Mouse (Mus musculus) CH12.LX (cell line): ENCODE data around the gene Unc93b1. TPM values are rescaled to one million over a fixed set of nuclear protein-coding genes. Genes with fewer than 3 reads are reported as not detected.
A peak's percentile ranks its signal among the peaks of the same experiment; 100 is the strongest.

ENCODE experiments used
- DNase-seq: peaks from one replicate; pipeline ENCODE4 v3.0.0-alpha.2; 2013; ENCODE audit errors: extremely low read depth
- H3K27ac ChIP-seq: 2 replicates; pipeline ENCODE4 v1.5.1; 2012; ENCODE audit warnings: low read depth, mild to moderate bottlenecking, control low read depth, moderate library complexity; ENCODE audit not compliant: insufficient read depth
- H3K27me3 ChIP-seq: replicated peaks from 2 replicates; pipeline ENCODE3; 2012; ENCODE audit warnings: inconsistent platforms
- H3K36me3 ChIP-seq, 2 experiments: replicated peaks in 1 of 2; 2 replicates each; pipeline versions ENCODE3 to v1.6.1; 2012; ENCODE audit warnings: inconsistent platforms in 1 of 2, low read length in 1 of 2, mild to moderate bottlenecking in 1 of 2, mixed read lengths in 1 of 2, moderate library complexity in 1 of 2; ENCODE audit not compliant: control insufficient read depth in 1 of 2, insufficient read depth in 1 of 2
- H3K4me1 ChIP-seq, 2 experiments: 2 replicates each; pipeline ENCODE4 v1.6.1; 2012; ENCODE audit warnings: inconsistent platforms in 1 of 2, moderate library complexity in 1 of 2; ENCODE audit not compliant: insufficient read depth in 2 of 2, control insufficient read depth in 1 of 2
- H3K4me2 ChIP-seq: 2 replicates; pipeline ENCODE4 v1.6.1; 2012; ENCODE audit warnings: low read depth, mild to moderate bottlenecking, control low read depth; ENCODE audit not compliant: poor library complexity, insufficient read depth, severe bottlenecking
- H3K4me3 ChIP-seq, 3 experiments: fragments of 150-350 bp in 1 of 3; sonication (generic) in 1 of 3; replicated peaks in 1 of 3; 2 replicates each; pipeline versions ENCODE3 to v1.5.1; 2011 to 2012; ENCODE audit warnings: low read depth in 2 of 3, low read length in 2 of 3, mild to moderate bottlenecking in 2 of 3, moderate library complexity in 2 of 3, control low read depth in 1 of 3, improper control_type of control experiment in 1 of 3, inconsistent platforms in 1 of 3, mixed read lengths in 1 of 3; ENCODE audit not compliant: poor library complexity in 1 of 3
- H3K79me2 ChIP-seq: replicated peaks from 2 replicates; pipeline ENCODE4 v1.6.1; 2012; ENCODE audit warnings: mild to moderate bottlenecking, moderate library complexity; ENCODE audit not compliant: control insufficient read depth, poor library complexity, insufficient read depth, severe bottlenecking; ENCODE audit errors: extremely low read depth
- H3K9ac ChIP-seq: 2 replicates; pipeline ENCODE4 v1.6.1; 2012; ENCODE audit warnings: low read depth, mild to moderate bottlenecking, control low read depth, moderate library complexity; ENCODE audit not compliant: insufficient read depth
- H3K9me3 ChIP-seq: replicated peaks from 2 replicates; pipeline ENCODE3; 2012; ENCODE audit warnings: low read length, inconsistent platforms, mixed read lengths
- CHD1 ChIP-seq: IDR thresholded peaks from 2 replicates; pipeline ENCODE4 v1.6.1; 2012; ENCODE audit warnings: low read depth, low read length, improper control_type of control experiment, inconsistent platforms
- CTCF ChIP-seq, 2 experiments: IDR thresholded peaks in 1 of 2; conservative IDR thresholded peaks in 1 of 2; 2 replicates each; pipeline ENCODE4 v1.5.1; 2011 to 2012; ENCODE audit warnings: low read depth in 2 of 2, low read length in 2 of 2, improper control_type of control experiment in 1 of 2, inconsistent platforms in 1 of 2, mild to moderate bottlenecking in 1 of 2, moderate library complexity in 1 of 2
- NELFE ChIP-seq: IDR thresholded peaks from 2 replicates; pipeline ENCODE4 v1.6.1; 2011; ENCODE audit warnings: low read depth, low read length, improper control_type of control experiment
- POLR2A ChIP-seq: IDR thresholded peaks from 2 replicates; pipeline ENCODE4 v1.6.1; 2011; ENCODE audit warnings: low read depth, mild to moderate bottlenecking, improper control_type of control experiment, low read length
- TBP ChIP-seq: conservative IDR thresholded peaks from 2 replicates; pipeline ENCODE4 v1.6.1; 2011; ENCODE audit warnings: low read depth, low read length, improper control_type of control experiment
- UBTF ChIP-seq: IDR thresholded peaks from 2 replicates; pipeline ENCODE4 v1.6.1; 2012; ENCODE audit warnings: low read depth, mild to moderate bottlenecking, inconsistent platforms, low read length, improper control_type of control experiment, moderate library complexity
- USF2 ChIP-seq: conservative IDR thresholded peaks from 2 replicates; pipeline ENCODE4 v1.6.1; 2011; ENCODE audit warnings: low read depth, low read length, improper control_type of control experiment
- ZC3H11A ChIP-seq: IDR thresholded peaks from 2 replicates; pipeline ENCODE4 v1.6.1; 2012; ENCODE audit warnings: low read depth, mild to moderate bottlenecking, inconsistent platforms, low read length, improper control_type of control experiment
- ZKSCAN1 ChIP-seq: IDR thresholded peaks from 2 replicates; pipeline ENCODE4 v1.6.1; 2012; ENCODE audit warnings: low read depth, inconsistent platforms, low read length, improper control_type of control experiment, borderline replicate concordance
- ZNF384 ChIP-seq: IDR thresholded peaks from 2 replicates; pipeline ENCODE4 v1.6.1; 2012; ENCODE audit warnings: low read depth, low read length, improper control_type of control experiment, inconsistent platforms
- dilution Hi-C: fragments of 300-500 bp; cut with MboI; formaldehyde crosslinking; loops from 2 replicates; pipeline ENCODE4 v1.14.3; 2020; ENCODE audit warnings: low sequenced_read_pairs; ENCODE audit not compliant: extremely low pct_unique_long_range_greater_than_20kb, extremely low pct_ligation_motif_present
- in situ Hi-C: fragments of 300-500 bp; cut with MboI; formaldehyde crosslinking; loops from 3 replicates; pipeline ENCODE4 v1.14.3; 2019; ENCODE audit warnings: low sequenced_read_pairs, low pct_ligation_motif_present, low pct_unique_long_range_greater_than_20kb, mixed read lengths
- polyA plus RNA-seq: library from polyadenylated mRNA; unstranded; fragments of >175 nt; gene quantifications from 2 replicates; pipeline ENCODE4 v1.2.1, GENCODE M21; 2012; ENCODE audit warnings: low read depth; ENCODE audit not compliant: insufficient read length
- total RNA-seq, 2 experiments: library from RNA; depleted of rRNA; stranded (reverse); fragments of 300-350 nt in 1 of 2; fragments of >200 nt in 1 of 2; gene quantifications; 2 replicates each; pipeline ENCODE4 v1.2.3; 2012 to 2014

The Unc93b1 gene
- total and polyA plus RNA-seq, 3 experiments, result 82.3 to 117 (median 84.7) TPM

DNA sequence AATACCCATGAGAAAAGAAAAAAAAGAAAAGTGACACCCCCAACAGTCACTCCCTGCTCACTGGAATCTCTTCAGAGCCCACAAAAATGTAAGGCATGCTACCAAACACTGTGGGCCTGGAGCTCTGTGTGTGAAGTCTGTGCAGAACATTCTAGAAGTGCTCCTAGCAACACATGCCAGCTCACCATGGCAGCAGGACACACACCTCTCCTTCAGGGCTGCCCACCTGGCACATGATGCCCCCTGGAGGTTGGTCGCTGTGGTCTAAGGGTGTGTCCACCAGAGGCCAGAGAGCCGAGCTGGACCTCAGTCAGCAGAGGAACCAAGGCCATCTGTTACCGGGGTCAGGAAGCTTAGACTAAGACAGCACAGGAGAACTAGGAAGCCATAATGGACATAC lies 8.7 kb upstream of the Unc93b1 start:
- TF ChIP-seq UBTF, result no peak
- TF ChIP-seq USF2, result no peak
- peak in 1 of 2 experiments; percentile 34; a peak in 2 of 4 replicates for TF ChIP-seq CTCF (conservative IDR thresholded peaks at IDR 0.05 in 1 of 2, IDR thresholded peaks at IDR 0.05 in 1 of 2; ENCODE audit: low read depth in 2 of 2, low read length in 2 of 2)
- TF ChIP-seq POLR2A, result no peak
- TF ChIP-seq NELFE, result no peak
- in situ Hi-C loops (no loop called here), dilution Hi-C loops (no loop called here)
- H3K36me3 ChIP-seq, result peaks cover 0 to under 1% of the 10 kb centered on the region in 2 experiments
- H3K4me1 ChIP-seq, result peaks cover 50 to 86% of the 10 kb centered on the region in 2 experiments
- H3K79me2 ChIP-seq, result no peaks in the 10 kb centered on the region
- DNase-seq, result no peak
- no peaks in the 10 kb centered on the region for H3K9me3 ChIP-seq
- H3K4me3 ChIP-seq, result no peak overlapping the region
- H3K27ac ChIP-seq, result no peak overlapping the region
- H3K4me2 ChIP-seq, result no peak overlapping the region
- no peak overlapping the region for H3K9ac ChIP-seq
- no peaks in the 10 kb centered on the region for H3K27me3 ChIP-seq

DNA sequence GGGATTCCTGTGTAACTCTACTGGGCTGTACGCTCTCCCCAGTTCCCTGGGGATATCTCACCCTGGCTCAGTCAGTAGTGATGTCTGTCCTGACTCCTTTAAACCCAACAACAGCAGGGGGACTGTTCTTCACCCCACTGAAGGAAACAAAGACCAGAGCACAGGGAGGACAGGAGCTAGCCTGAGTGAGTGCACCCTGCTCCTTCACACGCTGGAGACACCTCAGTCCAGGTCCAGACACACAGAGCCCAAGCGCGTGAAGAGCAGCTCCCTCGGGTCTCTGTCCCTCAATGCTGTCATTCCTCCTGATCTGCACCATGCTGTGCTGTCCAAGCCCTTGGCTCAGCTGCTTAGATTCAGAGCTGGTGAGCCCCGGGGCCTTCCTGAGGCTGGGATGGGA lies 8.3 kb upstream of the Unc93b1 start:
- DNase-seq, result no peak
- Histone ChIP-seq H3K36me3 (no peaks in the 10 kb centered on the region), H3K27ac (no peak overlapping the region), H3K4me3 (no peak overlapping the region), H3K9ac (no peak overlapping the region), H3K27me3 (no peaks in the 10 kb centered on the region), H3K79me2 (no peaks in the 10 kb centered on the region), H3K4me1 (peaks cover 51 to 86% of the 10 kb centered on the region in 2 experiments), H3K4me2 (no peak overlapping the region), H3K9me3 (no peaks in the 10 kb centered on the region)
- TF ChIP-seq ZKSCAN1 (no peak), ZC3H11A (no peak)
- dilution Hi-C loops, result no loop called here
- in situ Hi-C loops, result no loop called here

DNA sequence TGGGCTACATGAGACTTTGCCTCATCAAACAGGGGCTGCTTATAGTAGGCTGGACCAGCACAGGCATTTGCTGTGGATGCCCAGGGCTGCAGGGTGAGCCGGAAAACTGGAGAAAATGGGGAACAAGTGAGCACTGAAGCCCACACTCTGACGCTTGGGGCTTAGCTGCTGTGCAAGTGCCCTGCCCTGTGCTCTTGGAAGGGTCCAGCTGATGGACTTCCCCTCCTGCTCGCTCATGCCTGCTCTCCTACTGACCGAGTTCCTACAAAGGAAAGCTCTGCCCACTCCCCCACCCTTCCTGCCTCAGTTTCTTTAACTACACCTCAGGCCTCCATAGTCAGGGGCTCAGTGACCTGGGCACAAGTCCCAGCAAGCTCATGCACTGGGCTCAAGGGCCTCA lies 7.0 kb upstream of the Unc93b1 start:
- H3K36me3 ChIP-seq, result no peaks in the 10 kb centered on the region
- no peak for DNase-seq
- TF ChIP-seq NELFE, result no peak
- no peak overlapping the region for H3K4me2 ChIP-seq
- peaks cover 46 to 83% of the 10 kb centered on the region in 2 experiments for H3K4me1 ChIP-seq
- dilution Hi-C loops (no loop called here), in situ Hi-C loops (no loop called here)
- no peaks in the 10 kb centered on the region for H3K79me2 ChIP-seq
- H3K4me3 ChIP-seq, result no peak overlapping the region
- no peaks in the 10 kb centered on the region for H3K9me3 ChIP-seq
- no peak overlapping the region for H3K9ac ChIP-seq
- H3K27me3 ChIP-seq, result no peaks in the 10 kb centered on the region
- H3K27ac ChIP-seq, result no peak overlapping the region

DNA sequence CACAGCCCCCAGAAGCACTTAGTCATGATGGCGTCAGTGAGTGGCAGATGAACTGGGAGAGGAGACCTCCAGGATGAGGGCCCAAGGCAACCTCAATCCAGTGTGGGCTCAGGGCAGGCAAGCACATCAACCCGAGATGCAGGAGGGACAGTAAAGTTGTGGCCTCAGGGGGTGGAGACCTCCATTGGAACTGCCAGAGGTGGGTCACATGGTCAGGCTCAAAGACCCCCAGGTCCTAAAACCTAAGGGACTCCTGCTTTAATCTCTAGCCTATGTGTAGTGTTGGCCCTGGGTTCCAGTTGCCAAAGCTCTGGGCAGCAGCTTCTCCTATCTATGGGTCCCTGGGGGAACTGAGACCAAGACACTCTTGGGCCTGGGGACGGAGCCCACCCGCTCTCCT lies 6.2 kb upstream of the Unc93b1 start:
- dilution Hi-C loops (no loop called here), in situ Hi-C loops (no loop called here)
- TF ChIP-seq ZNF384, result no peak
- TF ChIP-seq ZKSCAN1, result no peak
- no peak for TF ChIP-seq ZC3H11A
- no peak for TF ChIP-seq TBP
- no peak for TF ChIP-seq CTCF (conservative IDR thresholded peaks at IDR 0.05 in 1 of 2, IDR thresholded peaks at IDR 0.05 in 1 of 2; ENCODE audit: low read depth in 2 of 2, low read length in 2 of 2)
- no peak for TF ChIP-seq CHD1
- Histone ChIP-seq H3K4me1 (peaks cover 41 to 82% of the 10 kb centered on the region in 2 experiments), H3K79me2 (no peaks in the 10 kb centered on the region), H3K4me2 (no peak overlapping the region), H3K9me3 (no peaks in the 10 kb centered on the region), H3K4me3 (no peak overlapping the region), H3K36me3 (no peaks in the 10 kb centered on the region), H3K27me3 (no peaks in the 10 kb centered on the region), H3K9ac (no peak overlapping the region), H3K27ac (no peak overlapping the region)
- no peak for DNase-seq
